Mouse (Mus musculus): ENCODE measurements around the gene Amotl2.
A peak's percentile ranks its signal among the peaks of the same experiment; 100 is the strongest.
"Not testable (repeated sequence)": the region's sequence is repeated elsewhere in the genome, so short reads cannot be mapped to it uniquely, and the experiment has no call there.

Amotl2 gene

DNA sequence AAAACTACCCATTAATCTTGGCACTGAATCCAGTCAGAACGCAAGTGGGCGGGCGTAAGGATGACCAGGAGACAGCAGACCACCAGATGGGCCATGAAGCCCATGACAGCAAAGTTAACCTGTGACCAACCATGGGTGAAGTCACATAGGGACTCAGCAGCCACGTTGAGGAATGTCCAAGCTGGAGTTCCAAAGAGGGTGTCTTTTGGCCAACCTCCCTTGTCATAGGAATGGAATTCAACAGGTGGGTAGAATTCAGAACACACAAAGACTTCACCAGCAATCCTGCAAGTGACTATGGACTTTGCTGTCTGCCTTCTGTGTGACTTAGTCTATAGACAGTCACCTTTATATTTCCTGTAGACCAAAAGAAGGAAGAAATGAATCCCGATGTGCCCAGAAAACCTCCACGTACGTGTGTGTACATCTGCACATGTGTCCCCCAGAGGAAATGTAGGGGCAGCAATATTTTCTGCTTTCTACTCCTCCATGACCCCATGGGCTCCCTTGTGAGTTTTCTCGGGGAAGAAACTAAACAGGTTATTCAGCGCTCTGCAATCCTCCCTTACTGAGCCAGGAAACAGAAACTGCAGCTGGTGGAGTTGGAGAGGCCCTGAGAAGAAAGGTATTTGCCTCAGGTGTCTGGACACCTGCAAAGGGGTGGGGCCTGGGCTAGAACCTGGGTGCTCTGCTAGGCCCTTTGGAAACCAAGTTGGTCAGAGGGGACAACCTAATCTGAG, 17.7 kb downstream of the Amotl2 start:
- DNase-seq (ENCODE audit: low spot score in 2 of 2): no peak

DNA sequence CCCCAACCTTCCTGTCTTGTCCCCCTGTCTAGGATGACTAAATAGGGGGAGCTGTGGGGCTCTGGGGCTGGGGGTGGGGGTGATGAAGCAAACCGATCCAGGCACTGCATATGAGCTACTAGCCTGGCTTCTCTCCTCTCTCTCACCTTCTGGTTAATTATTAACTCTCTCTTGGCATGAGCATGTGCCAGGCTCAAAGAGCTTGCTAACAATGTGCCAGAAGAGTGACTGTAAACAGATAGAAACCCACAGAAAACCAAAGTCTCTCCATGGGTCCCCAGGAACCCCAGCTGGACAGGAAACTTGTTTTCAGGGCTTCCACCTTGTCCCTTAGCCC, 18.2 kb downstream of the Amotl2 start:
- no peak for DNase-seq (ENCODE audit: low spot score in 2 of 2)

DNA sequence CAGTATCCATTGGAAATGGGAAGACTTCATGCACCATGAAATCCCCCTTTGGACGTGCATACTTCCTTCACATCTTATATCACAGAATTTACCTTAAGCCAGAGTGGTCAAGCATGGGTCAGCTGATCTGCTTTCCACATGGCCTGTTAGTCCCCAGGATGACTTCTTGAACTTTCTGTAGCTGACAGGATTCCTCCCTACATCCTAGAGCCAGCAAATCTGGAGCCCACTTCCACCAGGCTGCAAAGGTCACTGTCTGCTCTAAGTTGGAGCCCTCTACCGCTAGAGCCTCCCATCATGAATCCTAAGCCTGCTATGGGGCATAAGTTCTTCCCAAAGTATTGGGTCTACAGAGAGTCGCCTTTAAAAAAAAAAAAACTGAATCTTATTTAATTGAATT, 18.8 kb downstream of the Amotl2 start:
- no peak for DNase-seq (ENCODE audit: low spot score in 2 of 2)

DNA sequence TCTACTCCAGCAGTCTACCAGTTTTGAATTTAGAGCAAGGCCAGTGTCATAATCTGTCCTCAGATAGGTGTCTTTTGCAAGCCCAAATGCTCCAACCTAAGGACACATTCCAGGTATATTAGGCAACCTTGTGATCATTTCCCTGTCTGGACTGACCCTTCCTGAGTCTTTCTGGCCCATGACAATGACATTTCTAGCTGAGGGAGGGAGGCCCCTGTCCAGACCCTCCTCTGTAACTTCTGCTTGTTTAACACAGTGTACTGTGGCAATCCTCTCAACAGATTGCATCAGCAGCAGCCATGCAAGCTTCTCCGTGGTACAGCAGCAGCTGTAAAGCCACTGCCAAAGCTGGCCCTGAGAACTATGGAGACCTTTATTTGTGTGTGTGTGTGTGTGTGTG, 19.5 kb downstream of the Amotl2 start:
- no peak for DNase-seq (ENCODE audit: low spot score in 2 of 2)

DNA sequence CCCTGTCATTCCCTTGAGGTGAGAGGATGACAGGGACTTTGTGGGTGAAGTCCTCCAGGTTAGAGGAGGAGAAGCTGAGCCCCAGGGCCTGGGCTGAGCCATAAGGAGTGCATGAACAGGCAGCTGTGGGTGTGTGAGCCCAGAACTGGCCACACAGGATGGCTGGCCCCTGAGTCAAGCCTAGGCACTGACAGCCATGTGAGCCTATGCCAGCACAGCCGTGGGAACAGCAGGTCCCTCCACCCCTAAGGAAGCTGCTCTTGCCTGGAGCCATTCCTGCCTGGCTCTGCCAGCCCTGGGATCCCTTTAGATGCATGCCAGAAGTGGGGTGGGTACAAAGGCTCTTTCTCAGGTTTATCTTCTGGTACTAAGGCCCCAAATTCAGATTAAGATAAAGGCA, 20.9 kb downstream of the Amotl2 start:
- DNase-seq (ENCODE audit: low spot score in 2 of 2): peak in 1 of 2 experiments; percentile 57

DNA sequence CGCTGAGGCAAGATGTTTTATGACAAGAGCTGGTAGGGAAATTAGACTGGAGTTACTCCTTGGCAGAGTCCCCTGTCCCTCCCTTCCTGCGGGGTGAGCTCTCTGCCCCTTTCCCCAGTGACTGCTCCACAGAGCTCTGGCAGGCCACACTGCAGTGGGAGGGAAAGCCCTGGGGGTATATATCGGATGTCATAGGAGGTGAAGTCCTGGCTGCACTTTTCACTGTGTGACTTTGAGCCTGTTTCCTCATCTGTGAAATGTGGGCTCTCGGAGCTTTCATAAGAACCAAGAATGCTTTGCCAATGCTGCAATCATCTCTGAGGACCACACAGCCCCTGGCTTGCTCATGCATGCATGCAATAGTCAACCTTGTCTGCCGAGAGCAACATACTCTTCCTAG, 30.3 kb downstream of the Amotl2 start:
- peak in 1 of 2 experiments; percentile 74 for DNase-seq (ENCODE audit: low spot score in 2 of 2)

DNA sequence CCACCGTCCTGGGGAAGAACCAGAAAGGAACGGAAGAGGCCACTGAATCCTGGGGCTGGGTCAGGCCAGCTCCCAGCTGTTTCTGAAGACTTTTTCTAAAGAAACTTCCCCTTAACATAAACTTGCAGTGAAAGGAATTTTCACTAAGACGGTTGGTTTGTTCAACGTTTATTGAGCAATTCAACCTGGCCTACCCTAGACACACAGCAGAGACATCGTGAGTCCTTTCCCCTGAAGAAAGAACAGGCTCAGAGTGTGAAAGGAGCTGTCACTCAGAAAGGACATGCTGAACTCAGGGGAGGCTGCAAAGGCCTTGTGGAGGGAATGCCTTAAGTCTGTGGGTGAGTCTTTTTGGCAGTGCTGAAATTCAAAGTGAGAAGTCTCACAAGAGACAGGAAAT, 31.4 kb downstream of the Amotl2 start:
- DNase-seq (ENCODE audit: low spot score in 2 of 2): no peak

DNA sequence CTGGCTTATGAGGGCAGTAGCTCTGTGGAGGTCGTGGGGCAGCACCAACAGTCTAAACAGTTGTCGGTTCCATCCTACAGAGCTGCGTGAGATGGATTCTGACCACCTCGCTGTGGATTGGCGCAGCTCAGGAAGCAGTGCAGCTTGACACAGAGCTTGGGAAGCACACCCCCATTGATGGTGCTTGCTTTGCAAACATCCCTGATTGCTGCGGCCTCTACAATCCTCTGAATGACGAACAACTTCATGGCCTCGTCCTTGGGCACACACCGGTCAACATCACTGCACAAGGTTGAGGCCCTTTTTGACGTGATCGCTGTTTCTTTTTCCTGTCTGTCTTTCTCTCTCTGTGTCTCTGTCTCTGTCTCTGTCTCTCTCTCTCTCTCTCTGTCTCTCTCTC, 32.7 kb downstream of the Amotl2 start:
- no peak for DNase-seq (ENCODE audit: low spot score in 2 of 2)

DNA sequence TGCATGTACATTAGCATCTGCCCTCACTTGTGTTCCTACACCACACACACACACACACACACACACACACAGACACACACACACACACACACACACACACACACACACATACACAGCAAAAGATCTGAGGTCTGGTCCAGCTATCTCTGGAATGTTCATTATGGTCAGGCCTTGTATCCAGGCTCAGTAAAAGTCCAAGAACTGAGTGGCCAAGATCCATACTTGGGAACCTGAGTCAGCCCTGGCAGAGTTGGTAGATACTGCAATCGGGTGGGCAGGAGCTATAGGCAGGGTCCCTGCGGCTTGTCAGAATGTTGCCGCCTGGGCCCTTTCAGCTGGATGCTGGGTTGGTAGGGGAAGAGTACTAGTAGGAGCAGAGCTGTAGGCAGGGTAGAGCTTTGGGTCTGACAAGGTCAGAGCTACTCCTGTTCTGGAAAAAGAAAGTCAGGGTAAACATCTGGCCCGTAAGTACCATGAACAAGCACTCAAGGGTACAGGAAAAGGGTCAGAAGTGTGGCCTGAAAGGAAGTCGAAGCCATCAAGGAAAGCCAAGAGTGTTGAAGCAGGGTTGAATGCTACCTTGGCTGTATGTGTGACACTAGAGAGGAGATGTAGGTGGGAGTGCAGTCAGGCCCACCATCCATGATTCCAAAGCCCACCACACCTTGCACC, 35.3 kb downstream of the Amotl2 start:
- no peak for DNase-seq (ENCODE audit: low spot score in 2 of 2)

DNA sequence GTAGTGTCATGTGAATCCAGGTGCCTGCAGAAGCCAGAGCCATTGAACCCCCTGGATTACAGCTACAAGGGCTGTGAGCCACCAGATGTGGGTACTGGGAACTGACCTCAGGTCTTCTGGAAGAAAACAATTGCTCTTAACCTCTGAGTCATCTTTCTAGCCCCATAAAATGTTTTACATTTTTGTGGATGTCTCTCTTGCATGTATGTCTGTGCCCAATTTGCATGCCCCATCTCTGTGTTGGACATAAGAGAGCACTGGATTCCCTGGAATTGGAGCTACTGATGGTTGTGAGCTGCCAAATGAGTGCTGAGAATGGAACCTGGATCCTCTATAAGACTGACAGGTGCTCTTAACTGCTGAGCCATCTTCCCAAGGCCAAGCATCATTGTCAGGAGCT, 36.8 kb downstream of the Amotl2 start:
- no peak for DNase-seq (ENCODE audit: low spot score in 2 of 2)

DNA sequence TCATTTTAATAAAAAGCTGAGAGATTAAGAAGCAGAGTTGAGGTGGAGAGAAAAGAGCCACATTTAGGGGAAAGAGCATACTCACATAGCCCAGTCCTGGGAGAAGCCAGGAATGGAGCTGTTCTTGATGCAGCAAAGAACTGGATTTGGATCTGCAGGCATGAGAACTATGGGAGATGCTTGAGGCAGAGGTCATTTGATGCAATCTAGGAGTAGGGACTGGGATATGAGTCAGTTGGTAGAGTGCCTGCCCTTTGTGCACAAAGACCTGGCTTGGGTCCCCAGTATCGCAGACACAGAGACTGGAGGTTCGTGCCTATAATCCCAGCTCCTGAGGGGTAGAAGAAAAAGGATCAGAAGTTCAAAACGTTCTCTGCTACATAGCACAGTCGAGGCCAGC, 38.7 kb downstream of the Amotl2 start:
- DNase-seq (ENCODE audit: low spot score in 2 of 2): peak in 1 of 2 experiments; percentile 52

DNA sequence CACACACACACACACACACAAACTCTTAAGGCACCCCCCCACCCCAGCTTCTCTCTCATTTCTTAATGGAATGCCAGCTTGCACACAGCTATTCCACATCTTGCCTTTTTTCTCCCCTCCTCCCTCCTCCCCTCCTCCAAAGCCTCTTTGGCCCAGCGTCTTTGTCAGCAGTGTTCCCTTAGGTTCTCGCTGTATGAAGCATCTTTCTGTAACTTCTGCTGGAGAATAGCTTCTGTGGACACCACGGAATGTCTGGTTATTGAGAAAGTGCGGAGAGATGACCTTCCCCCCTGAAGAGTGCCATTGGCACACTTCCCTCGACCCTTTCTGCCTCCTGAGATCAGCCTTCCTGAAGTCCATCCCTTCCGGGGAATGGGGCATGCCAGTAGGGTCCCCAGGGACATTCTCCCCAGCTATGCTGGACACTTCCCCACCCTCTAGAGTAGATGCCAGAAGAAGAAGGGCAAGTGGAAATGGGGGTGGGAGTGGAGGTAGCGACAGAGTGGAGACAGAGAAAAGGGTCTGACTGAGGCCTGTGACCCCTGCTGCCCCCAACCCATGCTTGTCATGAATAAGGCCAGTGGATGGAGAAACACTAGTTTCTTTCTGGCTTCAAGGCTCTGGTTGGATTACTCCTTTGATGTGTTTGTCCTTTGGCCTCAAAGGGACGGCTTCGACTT, 39.3 kb downstream of the Amotl2 start:
- DNase-seq (ENCODE audit: low spot score in 2 of 2): no peak

DNA sequence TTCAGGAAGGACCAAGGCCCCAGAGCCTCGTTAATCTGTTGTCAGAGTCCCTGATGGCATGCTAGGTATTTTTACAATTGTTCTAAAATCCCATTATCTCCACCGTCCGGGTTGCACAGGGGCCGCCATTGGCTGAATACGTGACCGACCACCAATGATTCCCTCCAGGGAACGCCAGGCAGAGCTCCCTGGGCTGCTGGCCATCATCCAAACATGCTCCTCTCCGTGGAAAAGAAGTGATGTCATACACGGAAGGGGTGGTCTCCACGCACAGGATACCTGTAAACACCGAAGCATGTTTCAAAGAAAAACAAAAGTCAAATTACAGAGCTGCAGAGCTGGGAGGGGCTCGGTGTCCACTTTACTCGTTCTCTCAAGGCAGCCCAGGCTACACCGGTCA, 39.9 kb downstream of the Amotl2 start:
- DNase-seq (ENCODE audit: low spot score in 2 of 2): no peak

DNA sequence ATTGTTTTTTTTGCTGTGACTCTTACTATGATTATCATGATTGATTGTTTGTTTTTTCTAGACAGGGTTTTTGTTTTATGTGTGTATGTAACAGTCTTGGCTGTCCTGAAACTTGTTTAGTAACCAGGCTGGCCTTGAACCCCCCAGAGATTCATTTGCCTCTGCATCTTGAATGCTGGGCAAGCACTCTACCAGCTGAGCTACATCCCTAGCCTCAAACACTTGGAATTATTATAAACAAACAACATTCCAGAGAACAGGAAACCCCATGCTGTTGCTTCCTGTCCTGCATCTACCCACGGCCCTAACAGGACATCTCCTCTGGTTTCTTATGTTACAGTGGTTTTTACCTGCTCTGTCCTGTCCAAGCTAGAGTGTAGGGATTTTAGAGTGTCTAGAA, 42.4 kb downstream of the Amotl2 start:
- DNase-seq (ENCODE audit: low spot score in 2 of 2): no peak

DNA sequence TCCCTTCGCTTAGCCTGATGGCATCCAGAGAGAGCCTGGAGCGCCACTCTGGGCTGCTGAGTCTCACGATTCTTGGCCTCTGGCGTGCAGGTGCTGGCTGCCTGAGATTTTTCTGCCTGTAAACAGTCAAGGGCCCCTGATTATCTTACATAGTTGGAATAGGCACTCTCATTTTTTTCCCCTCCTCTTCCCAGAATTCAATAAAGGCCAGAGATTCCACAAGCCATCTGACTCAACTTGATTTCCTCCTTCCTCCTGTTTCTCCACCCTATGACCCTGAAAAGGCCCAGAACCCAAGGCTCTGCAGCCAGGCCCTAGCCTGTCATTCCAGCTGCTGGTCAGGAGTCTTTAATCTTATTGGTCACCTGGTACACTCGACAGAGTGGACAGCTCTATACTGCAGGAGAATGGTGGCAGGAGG, 43.1 kb downstream of the Amotl2 start:
- no peak for DNase-seq (ENCODE audit: low spot score in 2 of 2)

DNA sequence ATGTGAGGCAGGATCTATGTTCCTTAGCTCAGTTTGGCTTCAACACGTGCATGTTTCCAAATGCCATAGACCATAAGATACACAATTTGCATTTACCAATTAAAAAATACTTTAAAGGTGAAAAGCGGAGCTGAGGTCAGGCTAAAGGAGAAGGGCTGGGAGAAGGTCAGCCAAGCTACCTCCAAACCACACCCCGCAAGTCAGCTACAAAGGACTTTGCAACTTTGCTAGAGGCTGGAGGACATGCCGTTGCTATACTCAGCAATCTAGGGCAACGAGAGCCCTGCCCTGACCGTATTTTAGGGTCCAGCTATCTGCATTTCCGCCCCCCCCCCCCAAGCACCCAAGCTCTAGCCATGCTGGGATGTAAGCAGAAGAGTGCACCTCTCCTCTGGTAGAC, 45.1 kb downstream of the Amotl2 start:
- no peak for DNase-seq (ENCODE audit: low spot score in 2 of 2)

DNA sequence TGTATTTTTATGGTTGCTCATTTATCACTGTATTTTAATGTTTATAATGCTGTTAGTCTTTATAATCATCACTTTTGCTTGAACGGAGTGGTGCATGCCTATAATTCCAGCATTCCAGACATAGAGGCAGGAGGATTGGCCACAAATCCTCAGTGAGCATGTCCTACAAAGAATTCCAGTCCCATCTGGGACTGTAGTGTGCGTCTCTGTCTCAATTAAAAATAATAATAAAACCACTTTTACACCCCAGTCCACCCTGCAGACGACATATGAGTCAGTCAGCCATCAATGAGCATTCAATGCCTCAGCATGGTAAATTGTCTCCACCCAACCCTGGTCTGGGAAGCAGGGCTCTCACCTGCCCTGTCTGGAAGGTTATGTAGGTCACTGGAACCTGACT, 46.4 kb downstream of the Amotl2 start:
- DNase-seq (ENCODE audit: low spot score in 2 of 2): no peak

DNA sequence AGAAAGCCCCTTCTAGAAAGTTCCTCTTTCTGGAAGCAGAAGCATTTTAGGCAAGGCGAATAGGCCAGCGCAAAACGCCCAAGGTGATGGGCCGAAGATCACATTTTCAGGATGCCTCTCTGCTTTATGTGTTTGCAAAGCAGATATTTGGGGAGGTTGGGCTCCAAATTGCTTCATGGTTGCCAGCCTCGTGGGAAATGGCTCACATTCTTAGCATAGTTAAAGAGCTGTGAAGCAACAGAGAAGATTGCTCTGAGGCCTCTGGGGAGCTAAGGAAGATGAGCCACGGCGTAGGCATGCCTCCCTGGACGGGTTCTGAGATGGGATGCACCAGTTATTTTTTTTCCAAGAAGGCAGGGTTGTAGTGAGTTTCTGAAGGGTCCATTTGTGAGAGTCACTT, 47.0 kb downstream of the Amotl2 start:
- peak in 1 of 2 experiments; percentile 42 for DNase-seq (ENCODE audit: low spot score in 2 of 2)

DNA sequence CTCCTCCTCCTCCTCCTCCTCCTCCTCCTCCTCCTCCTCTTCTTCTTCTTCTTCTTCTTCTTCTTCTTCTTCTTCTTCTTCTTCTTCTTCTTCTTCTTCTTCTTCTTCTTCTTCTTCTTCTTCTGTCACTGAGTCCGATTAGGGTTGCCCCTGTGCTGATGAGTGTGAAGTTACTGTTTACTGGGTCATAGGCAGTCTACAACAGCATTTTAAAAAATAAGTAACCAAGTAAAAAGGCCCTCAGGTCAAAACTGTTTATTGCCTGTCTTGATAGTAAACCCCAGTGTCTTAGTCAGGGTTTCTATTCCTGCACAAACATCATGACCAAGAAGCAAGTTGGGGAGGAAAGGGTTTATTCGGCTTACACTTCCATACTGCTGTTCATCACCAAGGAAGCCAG, 48.1 kb downstream of the Amotl2 start:
- DNase-seq (ENCODE audit: low spot score in 2 of 2): not testable (repeated sequence)

DNA sequence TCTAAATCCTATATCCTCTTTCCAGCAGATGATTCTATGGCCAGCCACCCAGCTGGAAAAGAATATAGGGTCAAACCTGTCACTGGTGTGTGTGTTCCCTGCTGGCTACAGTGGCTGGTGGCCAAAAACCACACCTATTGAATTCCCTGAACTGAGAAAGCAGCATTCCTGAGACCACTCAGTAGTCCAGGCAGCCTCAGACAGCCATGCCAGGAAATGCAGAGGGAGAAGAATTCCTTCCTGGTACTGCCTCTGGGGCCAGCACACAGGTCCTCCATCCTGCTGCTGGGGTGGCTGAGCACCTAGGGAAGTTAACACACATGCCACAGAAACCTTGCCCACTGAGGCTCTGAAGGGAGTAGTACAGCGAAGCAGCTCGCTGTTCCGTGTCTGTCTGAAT, 50.3 kb downstream of the Amotl2 start:
- DNase-seq (ENCODE audit: low spot score in 2 of 2): no peak

DNA sequence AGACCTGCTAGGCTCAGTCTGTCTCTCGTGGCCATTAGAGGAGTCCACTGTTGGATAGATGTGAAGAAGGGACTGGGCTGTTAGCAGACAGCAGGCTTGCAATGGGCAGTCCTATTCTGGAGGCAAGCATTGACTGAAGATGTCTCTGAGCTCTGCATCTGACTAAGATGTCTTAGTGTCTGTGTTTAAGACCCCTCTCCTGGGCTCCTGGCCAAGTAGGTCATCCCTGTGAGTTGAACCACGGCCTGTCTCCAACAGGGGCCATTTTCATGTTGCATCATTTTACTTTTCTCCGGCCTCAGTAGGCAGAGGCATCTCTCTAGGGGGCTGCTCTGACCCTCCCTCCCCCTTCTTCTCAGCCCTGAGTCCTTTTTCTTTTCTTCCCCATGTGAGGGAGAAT, 52.8 kb downstream of the Amotl2 start:
- no peak for DNase-seq (ENCODE audit: low spot score in 2 of 2)

DNA sequence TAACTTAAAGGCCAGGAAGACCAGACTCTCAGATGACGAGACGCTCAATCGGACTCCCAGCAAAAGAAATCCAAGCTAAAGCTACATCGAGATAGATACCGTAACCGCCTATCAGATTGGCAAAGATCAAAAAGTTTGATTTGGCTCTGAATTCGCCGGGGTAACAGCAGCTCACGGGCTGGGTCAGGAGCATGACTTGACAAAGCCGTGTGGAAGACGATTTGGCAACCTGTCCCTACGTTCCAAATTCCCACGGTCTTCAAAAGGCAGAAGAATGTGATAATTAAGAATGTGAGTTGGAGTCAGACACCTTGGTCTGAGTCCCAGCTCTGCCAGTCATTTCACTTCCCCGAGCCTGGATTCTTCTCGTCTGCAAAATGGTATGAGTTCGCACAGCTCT, 53.7 kb downstream of the Amotl2 start:
- no peak for DNase-seq (ENCODE audit: low spot score in 2 of 2)

DNA sequence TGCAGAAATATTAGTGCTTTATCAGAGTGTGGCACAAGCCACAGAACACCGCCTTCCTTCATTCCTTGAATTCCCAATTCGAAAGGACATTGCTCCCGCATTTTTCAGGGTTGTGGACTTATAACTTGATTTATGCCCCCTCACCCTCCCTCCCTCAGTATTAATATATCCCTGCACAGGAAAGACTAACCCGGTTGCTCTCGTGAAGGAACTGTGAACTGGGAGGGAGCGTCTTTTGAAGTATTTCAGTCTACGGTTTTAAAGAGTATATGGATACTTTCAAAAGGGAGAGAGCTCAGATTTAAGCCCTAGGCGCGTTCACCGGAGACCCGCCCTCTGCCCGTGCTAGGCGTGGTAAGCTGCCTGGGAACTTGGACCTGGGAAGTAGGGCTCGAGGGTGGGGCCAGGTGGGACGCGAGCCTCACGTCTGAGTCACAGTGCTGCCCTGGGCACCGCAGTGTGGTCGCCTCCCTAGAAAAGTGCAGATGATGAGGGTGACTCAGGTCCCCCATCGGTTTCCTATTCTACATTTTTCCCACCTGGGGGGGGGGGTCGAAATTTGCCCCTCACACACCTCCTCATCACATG, 54.9 kb downstream of the Amotl2 start:
- peak; percentile 50 to 53 for DNase-seq (ENCODE audit: low spot score in 2 of 2)
